4 mouse cellular contexts compared by ENCODE assay signal in genomic region chr5:23126851-23127250, GRCm38 (mm10).
"Had no signal": no experiment of that assay in that cellular context is flagged by ENCODE, and none has a peak within 500 bp of the region (broad histone marks: within the 10 kb centered on the region; RNA-seq: fewer than 3 reads in every experiment).

No protein-coding gene starts in this region.

- DNase-seq: kidney, postnatal 25 days; lung, adult 2 months; lung, postnatal 36 days; thymus, postnatal 36 days had no signal
